21 mouse cellular contexts compared by ENCODE assay signal in genomic region chr16:56281336-56281735, GRCm38 (mm10).
"Had no signal": no experiment of that assay in that cellular context is flagged by ENCODE, and none has a peak within 500 bp of the region (broad histone marks: within the 10 kb centered on the region; RNA-seq: fewer than 3 reads in every experiment).

No protein-coding gene starts in this region.

- H3K4me1 ChIP-seq: liver, embryonic 12.5 days; liver, embryonic 15.5 days; lung, embryonic 15.5 days; megakaryocyte, embryonic 14.5 days; midbrain, embryonic 10.5 days; midbrain, embryonic 13.5 days; neural tube, embryonic 13.5 days; stomach, embryonic 15.5 days had no signal

- ATAC-seq: hindbrain, postnatal 0 days; inflammation-experienced regulatory T-cells, adult 6 months; liver, embryonic 12.5 days; midbrain, embryonic 13.5 days; midbrain, embryonic 16.5 days had no signal

- DNase-seq: layer of hippocampus, postnatal 36 days; lung, adult 18-20 months; lung, postnatal 10 days; lung, postnatal 36 days; retina, postnatal 1 day; right cerebral cortex, postnatal 25 days; thymus, postnatal 25 days had no signal

- H3K36me3 ChIP-seq: liver, embryonic 12.5 days; liver, embryonic 15.5 days; lung, embryonic 15.5 days; midbrain, embryonic 10.5 days; midbrain, embryonic 13.5 days; neural tube, embryonic 13.5 days; stomach, embryonic 15.5 days had no signal

- H3K4me3 ChIP-seq: left cerebral cortex, adult 2 months; liver, embryonic 12.5 days; liver, embryonic 15.5 days; lung, embryonic 15.5 days; megakaryocyte, embryonic 14.5 days; midbrain, embryonic 10.5 days; midbrain, embryonic 13.5 days; myocyte; neural tube, embryonic 13.5 days; stomach, embryonic 15.5 days had no signal

- H3K27me3 ChIP-seq: liver, embryonic 12.5 days; liver, embryonic 15.5 days; lung, embryonic 15.5 days; megakaryocyte, embryonic 14.5 days; midbrain, embryonic 13.5 days; neural tube, embryonic 13.5 days; stomach, embryonic 15.5 days had no signal

- H3K27ac ChIP-seq: hindbrain, postnatal 0 days; kidney, postnatal 0 days; left cerebral cortex, adult 2 months; liver, embryonic 12.5 days; liver, embryonic 15.5 days; lung, embryonic 15.5 days; midbrain, embryonic 10.5 days; midbrain, embryonic 13.5 days; neural tube, embryonic 13.5 days; stomach, embryonic 15.5 days had no signal

- H3K9ac ChIP-seq: liver, embryonic 12.5 days; liver, embryonic 15.5 days; lung, embryonic 15.5 days; midbrain, embryonic 13.5 days; neural tube, embryonic 13.5 days; stomach, embryonic 15.5 days had no signal

- H3K4me2 ChIP-seq: liver, embryonic 12.5 days; liver, embryonic 15.5 days; lung, embryonic 15.5 days; midbrain, embryonic 13.5 days; neural tube, embryonic 13.5 days; stomach, embryonic 15.5 days had no signal

- H3K9me3 ChIP-seq: liver, embryonic 12.5 days; liver, embryonic 15.5 days; lung, embryonic 15.5 days; megakaryocyte, embryonic 14.5 days; midbrain, embryonic 10.5 days; midbrain, embryonic 13.5 days; neural tube, embryonic 13.5 days; stomach, embryonic 15.5 days had no signal
